Mouse (Mus musculus) mouse trophoblast stem cell (cell line): ENCODE results near the gene Coq7.

Experiments used
- in situ Hi-C, 2 experiments: fragments of 300-500 bp; cut with MseI, MboI; formaldehyde crosslinking; loops; 2 replicates in 1 of 2; 3 replicates in 1 of 2; pipeline ENCODE4 v1.15.1; 2025

The Coq7 gene

GRCm38 (mm10) chr7:118533178-118533578, at the start of gene Coq7:
Gene Coq7 (minus strand): TSS chr7:118533356.
- in situ Hi-C loops: no loop called here

GRCm38 (mm10) chr7:118579938-118580337, 46.8 kb upstream of the Coq7 start:
- in situ Hi-C loops: no loop called here

DNA sequence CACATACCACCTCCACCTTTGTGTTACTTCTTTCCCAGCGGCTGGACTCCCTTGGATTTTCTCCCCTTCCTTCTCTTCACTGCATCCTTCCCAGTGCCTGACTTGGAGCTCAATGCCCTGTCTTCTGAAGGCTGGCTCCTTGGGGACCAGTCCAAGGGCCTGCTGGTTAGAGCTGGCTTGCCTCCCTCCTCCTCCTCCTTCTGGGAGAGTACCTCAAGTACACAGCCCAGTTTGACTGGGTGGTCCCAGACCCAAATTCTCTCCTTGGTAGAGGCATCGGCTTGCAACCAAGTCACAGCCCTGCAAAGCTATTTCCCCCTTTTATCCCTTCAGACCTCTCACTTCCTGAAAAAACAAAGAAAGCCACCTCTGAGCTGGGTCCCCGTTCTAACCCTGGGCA, 45.1 kb upstream of the Coq7 start:
- in situ Hi-C loops: no loop called here

DNA sequence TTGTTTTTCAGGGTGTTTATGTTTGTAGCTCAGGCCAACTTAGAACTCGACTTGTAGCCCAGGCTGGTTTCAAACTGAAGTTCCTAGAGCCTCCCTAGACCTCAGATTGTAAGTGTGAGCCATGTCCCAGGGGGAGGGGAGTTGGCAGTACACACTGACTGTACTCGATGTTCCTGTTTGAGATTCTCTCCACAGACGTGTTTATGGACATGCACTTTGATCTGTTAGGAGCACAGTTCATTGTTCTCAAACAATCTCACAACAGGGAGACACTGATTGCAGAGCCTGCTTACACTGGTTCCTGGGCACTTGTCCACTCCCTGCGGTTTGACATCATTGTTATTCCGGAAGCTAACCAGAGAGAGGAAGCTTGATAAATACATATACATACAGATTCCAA, 38.9 kb upstream of the Coq7 start:
- in situ Hi-C loops: no loop called here

DNA sequence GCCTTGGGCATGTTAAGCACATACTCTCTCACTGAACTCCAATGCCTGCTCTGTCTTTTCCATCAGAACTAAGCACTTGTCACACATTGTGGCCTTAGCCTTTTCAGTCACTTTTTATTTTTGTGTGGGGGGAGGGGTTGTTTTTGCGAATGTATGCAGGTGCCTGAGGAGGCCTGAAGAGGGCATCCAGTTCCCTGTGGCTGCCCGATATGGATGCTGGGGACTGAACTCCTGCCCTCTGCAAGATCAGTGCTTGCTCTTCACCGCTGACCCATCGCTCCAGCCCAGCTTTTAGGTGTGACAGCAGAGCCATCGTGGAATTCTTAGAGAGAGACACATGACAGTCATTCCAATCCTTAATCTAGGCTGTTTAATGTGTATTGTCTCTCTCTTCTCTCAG, 38.2 kb upstream of the Coq7 start:
- in situ Hi-C loops: no loop called here

- in situ Hi-C loops: no loop called here
These were observed 36.0 kb upstream of the Coq7 start for GRCm38 (mm10) chr7:118569121-118569543.

GRCm38 (mm10) chr7:118554290-118554689, 21.1 kb upstream of the Coq7 start:
- in situ Hi-C loops: no loop called here

DNA sequence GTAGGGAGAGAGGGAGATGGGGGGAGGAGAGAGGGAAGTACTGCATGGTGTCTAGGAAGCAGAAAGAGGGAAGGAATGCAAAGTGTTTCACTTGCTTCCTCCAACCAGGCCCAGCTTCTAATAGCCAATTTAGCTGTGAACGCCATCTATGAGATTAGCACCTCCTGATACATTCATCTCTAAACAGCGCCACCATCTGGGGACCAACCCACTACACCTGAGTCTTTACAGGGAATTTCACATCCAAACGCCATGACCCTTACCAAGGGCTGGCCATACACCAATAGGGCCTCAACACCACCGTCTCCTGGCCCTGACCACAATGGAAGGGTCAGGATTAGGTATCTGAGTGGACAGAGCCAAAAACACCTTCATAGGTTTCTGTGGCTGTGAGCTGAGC, 20.7 kb upstream of the Coq7 start:
- in situ Hi-C loops: no loop called here

DNA sequence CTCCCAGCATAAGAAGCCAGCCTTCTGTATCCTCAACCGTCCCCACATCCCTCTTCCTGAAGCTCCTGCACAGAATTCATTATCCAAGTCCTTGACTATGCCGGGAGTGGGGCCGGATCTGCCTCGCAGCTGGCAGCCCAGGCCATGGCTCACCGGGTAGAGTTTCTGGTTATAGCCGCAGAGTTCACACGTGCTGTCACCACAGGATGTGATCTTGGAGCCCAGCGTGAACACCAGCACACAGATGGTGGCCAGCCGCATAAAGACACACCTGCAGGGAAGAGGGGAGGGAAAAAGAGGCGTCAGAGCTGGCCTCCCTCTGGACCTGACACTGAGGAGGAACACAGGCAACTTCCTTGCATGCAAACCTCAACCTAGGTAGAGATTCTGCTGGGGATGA, 14.3 kb upstream of the Coq7 start:
- in situ Hi-C loops: no loop called here

DNA sequence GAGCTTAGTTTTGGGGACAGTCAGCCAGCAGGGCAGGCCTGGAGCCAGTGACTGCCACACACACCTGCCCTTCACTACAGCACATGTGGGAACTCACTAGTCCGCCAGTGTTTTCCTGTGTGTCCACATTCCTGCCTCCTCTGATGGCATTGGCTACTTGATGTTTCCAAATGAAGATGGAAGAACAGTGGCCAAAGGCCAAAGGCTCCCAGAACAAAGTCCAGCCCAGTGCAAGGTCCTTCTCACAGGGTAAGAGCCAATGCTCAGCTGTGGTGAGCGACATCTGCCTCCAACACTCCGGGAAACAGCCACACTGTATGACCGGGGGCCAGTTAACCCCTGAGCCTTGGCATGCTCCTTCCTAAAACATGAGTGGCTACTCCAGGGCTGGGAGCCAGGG, 11.0 kb upstream of the Coq7 start:
- in situ Hi-C loops: no loop called here

- in situ Hi-C loops: no loop called here
These were observed 1.9 kb upstream of the Coq7 start for GRCm38 (mm10) chr7:118535076-118535475.

- in situ Hi-C loops: no loop called here
These were observed 1.2 kb upstream of the Coq7 start for GRCm38 (mm10) chr7:118534326-118534725.

DNA sequence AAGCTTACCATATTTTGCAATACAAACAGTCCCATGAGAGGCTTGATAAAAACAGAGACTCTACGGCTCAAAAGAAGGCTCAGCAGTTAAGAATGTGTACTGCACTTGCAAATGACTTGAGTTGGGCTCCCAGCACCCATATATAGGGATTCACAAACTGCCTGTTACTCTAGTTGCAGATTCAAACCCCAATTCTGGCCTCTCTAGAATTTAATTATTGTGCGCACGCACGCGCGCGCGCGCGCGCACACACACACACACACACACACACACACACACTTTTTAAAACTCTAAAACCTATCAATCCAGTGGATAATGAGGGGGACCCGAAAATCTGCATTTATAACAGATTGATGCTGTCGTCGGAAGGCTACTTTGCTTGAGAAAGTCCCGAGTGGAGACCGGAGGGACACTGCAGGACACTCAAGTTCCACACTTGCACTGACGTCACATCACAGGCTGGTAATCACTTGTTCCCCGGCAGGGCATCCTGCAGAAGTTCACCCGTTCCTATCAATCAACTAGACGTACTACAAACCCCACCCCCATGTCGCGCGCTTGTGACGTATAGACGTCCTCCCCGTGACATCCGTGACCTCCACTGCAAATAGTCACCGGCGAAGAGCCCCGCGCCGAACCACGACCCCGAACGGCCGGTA, 508 bp downstream of the Coq7 start:
- in situ Hi-C loops: no loop called here

DNA sequence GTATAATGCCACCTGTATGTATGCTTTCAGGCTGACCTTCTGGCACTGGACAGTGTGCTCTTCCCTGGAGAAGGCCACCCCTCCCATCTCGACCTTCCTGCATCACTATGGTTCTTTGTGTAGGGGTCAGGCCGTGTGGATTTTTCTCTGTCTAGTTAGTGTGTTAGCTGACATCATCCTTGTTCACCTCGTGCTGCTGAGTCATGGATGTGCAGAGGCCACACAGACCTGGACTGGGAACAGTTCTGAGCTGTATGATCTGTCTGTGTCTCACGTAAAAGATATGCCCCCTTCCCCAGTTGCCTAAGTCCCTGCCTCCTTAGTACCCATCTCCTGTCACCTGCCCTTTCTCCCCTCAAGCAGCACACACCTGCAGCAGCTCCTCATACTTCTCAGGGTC, 6.2 kb downstream of the Coq7 start:
- in situ Hi-C loops: loop anchor here in 1 of 2 experiments (10.0 kb wide), 1 partner anchor 222 kb away; no protein-coding TSS in a partner anchor

- in situ Hi-C loops: loop anchor here in 1 of 2 experiments (10.0 kb wide), 1 partner anchor 217 kb away; no protein-coding TSS in a partner anchor
These were observed 11.1 kb downstream of the Coq7 start for GRCm38 (mm10) chr7:118522077-118522476.

DNA sequence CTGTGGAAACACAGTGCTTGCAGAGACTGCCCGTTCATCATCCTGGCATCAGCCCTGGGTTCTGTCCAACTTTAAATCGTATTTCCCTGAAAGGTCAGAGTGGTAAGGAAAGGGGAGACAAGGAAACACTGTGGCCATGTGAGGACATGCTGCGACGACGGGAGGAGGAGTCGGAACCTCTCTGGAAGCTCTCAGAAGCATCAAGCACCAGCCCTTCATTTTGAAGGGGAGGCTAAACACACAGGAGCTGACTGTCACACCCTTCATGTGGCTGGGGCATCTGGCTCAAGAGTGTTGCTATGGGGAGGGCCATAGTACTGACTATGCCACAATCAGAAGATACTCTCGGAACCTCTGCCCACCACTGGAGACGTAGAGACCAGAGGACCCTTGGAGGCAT, 13.5 kb downstream of the Coq7 start:
- in situ Hi-C loops: loop anchor here in 1 of 2 experiments (10.0 kb wide), 1 partner anchor 215 kb away; no protein-coding TSS in a partner anchor

- in situ Hi-C loops: no loop called here
These were observed 14.5 kb downstream of the Coq7 start for GRCm38 (mm10) chr7:118518687-118519086.

DNA sequence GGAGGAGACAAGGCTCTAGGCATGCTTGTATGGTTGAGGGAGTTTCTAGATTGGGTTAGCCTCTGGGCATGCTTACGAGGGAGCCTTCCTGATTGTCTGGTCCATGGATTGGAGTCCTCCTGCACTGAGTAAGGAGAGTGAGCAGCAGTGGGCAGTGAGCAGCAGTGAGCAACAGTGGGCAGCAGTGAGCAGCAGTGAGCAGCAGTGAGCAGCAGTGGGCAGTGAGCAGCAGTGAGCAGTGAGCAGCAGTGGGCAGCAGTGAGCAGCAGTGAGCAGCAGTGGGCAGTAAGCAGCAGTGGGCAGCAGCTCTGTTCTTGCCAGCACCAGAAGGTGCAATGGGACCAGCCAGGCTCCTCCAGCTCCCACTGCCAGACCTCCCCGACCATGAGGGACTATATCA, 15.3 kb downstream of the Coq7 start:
- in situ Hi-C loops: no loop called here

- in situ Hi-C loops: no loop called here
These were observed 24.6 kb downstream of the Coq7 start for GRCm38 (mm10) chr7:118508556-118508955.

- in situ Hi-C loops: no loop called here
These were observed 29.3 kb downstream of the Coq7 start for GRCm38 (mm10) chr7:118503844-118504243.

- in situ Hi-C loops: no loop called here
These were observed 30.8 kb downstream of the Coq7 start for GRCm38 (mm10) chr7:118502333-118502732.

GRCm38 (mm10) chr7:118499784-118500435, 33.2 kb downstream of the Coq7 start:
- in situ Hi-C loops: no loop called here
